Mouse (Mus musculus): Measurements from ENCODE around the gene Cnn2.

Cnn2 gene

GRCm38 (mm10) chr10:79989272-79989786 lies 945 bp downstream of the Cnn2 start:
- no peak for DNase-seq (ENCODE audit: extremely low spot score, low read depth, low spot score)

- no peak for DNase-seq (ENCODE audit: extremely low spot score, low read depth, low spot score)
These were observed 1.5 kb downstream of the Cnn2 start for GRCm38 (mm10) chr10:79989870-79990269.

- DNase-seq (ENCODE audit: extremely low spot score, low read depth, low spot score) = no peak
These were observed 2.7 kb downstream of the Cnn2 start for GRCm38 (mm10) chr10:79991099-79991498.

GRCm38 (mm10) chr10:79991548-79991947 lies 3.2 kb downstream of the Cnn2 start:
- DNase-seq (ENCODE audit: extremely low spot score, low read depth, low spot score) = no peak

DNA sequence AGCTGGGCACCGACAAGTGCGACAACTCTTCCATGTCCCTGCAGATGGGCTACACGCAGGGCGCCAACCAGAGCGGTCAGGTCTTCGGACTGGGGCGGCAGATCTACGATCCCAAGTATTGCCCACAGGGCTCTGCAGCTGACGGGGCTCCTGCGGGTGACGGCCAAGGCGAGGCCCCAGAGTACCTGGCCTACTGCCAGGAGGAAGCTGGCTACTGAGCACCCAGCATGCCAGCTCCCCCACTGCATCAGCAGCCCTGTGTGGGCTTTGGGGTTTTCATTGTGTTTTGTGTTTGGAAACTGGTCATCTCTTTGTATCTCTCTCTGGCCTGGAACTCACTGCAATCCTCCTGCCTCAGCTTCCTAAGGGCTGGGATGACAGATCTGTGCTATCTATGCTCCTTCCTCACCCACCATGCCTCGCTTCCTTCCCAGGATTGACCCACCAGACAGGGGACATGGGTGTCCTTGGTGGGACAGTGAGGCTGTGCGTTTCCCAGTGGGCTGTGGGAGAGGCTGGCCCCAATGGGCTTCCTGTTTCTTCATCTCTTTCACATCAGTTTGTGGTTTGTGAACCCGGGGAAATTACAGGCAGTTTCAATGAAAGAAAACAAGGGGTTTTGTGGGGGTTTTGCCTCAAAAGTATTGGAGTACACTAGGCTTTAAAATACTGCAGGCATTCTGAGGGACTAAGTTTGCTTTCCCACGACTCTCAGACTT lies 6.2 kb downstream of the Cnn2 start:
- DNase-seq (ENCODE audit: extremely low spot score, low read depth, low spot score) = no peak

DNA sequence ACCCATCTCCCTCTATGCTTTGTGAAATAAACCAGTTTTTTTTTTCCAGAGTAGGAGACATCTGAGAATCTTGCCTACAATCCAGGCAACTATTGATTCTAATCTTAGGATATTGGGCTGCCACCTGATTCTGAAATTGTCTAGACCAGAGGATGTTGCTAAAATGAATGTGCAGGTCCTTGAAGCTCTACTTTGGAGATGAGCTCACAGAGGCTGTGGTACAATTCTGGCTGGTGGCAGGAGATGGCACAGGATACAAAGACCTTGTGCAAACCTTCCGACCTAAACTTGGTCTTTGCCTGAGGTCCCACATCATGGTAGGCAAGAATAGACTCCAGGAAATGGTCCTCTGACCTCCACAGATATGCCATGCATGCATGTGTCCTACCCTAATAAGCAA lies 7.3 kb downstream of the Cnn2 start:
- no peak for DNase-seq (ENCODE audit: extremely low spot score, low read depth, low spot score)

- no peak for DNase-seq (ENCODE audit: extremely low spot score, low read depth, low spot score)
These were observed 8.1 kb downstream of the Cnn2 start, which contains the start of gene Abca7 for GRCm38 (mm10) chr10:79996272-79997033. Abca7 (plus strand) TSS chr10:79996494.

- DNase-seq (ENCODE audit: extremely low spot score, low read depth, low spot score) = no peak
These were observed 8.8 kb downstream of the Cnn2 start for GRCm38 (mm10) chr10:79997034-79997760.

DNA sequence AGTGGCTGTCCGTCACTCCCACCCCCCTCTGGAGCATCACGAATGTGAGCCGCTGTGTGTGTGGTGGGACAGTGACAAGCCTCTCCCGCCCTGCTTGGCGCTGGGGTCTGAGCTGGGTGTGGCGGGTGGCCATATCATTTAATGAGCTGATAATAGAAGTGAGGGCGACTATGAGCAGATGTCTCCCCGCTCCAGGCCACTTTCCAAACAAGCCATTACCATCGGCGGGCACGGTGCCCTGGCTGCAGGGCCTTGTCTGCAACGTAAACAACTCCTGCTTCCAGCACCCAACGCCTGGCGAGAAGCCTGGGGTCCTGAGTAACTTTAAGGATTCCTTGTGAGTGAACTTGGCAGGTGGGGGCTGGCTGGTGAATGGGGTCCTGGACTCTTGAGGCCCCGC lies 9.4 kb downstream of the Cnn2 start:
- DNase-seq (ENCODE audit: extremely low spot score, low read depth, low spot score) = no peak

GRCm38 (mm10) chr10:80001945-80002344 lies 13.6 kb downstream of the Cnn2 start:
- no peak for DNase-seq (ENCODE audit: extremely low spot score, low read depth, low spot score)

DNA sequence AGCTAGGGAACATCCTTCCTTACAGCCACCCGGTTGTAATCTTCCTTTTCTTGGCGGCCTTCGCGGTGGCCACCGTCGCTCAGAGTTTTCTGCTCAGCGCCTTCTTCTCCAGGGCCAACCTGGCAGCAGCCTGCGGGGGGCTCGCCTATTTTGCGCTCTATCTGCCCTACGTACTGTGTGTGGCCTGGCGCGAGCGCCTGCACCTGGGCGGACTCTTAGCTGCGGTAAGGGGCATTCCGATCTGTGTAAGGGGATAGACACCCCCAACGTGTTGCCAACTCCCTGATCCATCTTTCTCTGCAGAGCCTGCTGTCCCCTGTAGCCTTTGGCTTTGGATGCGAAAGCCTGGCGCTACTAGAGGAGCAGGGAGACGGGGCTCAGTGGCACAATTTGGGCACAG lies 14.4 kb downstream of the Cnn2 start:
- no peak for DNase-seq (ENCODE audit: extremely low spot score, low read depth, low spot score)

DNA sequence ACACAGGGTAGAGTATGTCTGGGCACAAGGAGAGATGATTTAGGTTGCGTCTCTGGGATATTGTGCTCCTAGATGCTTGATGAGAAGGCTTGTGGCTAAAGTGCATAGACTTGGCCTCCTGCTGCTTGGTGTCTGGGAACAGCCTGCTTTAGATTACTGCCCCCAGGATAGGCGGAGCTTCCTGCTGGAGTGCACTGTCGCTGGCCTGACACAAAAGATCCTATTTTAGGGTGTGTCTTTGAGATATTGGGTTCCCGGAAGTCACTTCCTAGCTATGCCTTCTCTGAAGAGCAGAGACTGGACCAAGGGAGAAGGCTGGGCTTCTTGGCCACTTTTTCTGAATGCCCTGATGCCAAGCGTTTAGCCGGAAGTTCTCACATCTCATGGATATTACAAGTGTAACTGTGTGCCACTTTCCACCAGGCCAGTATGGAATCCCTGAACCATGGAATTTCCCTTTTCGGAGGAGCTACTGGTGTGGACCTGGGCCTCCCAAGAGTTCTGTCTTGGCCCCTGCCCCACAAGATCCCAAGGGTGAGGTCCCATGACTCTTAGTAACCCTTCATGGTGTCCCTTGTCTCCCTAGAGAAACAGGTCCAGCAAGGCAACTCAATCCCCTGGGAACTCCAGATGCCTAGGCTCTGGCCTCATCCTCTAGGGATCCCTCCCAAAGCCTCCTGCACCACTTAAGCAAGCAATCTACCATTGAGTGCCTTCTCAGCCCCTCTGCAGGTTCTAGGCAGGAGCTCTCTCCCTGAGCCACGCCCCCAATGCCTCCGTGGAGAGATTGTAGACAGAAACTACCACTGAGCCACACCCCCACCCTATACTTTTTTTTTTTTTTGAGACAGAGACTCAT lies 15.2 kb downstream of the Cnn2 start:
- DNase-seq (ENCODE audit: extremely low spot score, low read depth, low spot score) = no peak

DNA sequence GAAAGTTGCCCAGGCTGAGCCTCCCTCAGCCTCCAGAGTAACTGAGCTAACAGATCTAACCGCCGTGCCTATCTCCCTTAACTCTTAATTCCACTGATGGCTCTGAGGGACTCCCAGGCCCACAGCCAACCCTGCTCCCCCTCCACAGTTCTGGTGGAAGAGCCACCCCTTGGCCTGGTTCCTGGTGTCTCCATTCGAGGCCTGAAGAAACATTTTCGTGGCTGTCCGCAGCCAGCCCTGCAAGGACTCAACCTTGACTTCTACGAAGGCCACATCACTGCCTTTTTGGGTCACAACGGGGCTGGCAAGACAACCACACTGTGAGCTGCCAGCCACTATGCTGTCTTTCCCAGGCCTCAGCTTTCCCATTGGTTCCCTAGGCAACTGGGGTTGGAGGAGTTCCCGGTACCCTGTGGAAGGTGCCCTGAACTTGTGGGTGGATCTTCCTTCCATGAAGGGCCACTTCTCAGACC lies 15.9 kb downstream of the Cnn2 start:
- DNase-seq (ENCODE audit: extremely low spot score, low read depth, low spot score) = no peak

GRCm38 (mm10) chr10:80011740-80012139 lies 23.4 kb downstream of the Cnn2 start:
- DNase-seq (ENCODE audit: extremely low spot score, low read depth, low spot score) = no peak

- DNase-seq (ENCODE audit: extremely low spot score, low read depth, low spot score) = no peak
These were observed 25.2 kb downstream of the Cnn2 start for GRCm38 (mm10) chr10:80013609-80014008.

DNA sequence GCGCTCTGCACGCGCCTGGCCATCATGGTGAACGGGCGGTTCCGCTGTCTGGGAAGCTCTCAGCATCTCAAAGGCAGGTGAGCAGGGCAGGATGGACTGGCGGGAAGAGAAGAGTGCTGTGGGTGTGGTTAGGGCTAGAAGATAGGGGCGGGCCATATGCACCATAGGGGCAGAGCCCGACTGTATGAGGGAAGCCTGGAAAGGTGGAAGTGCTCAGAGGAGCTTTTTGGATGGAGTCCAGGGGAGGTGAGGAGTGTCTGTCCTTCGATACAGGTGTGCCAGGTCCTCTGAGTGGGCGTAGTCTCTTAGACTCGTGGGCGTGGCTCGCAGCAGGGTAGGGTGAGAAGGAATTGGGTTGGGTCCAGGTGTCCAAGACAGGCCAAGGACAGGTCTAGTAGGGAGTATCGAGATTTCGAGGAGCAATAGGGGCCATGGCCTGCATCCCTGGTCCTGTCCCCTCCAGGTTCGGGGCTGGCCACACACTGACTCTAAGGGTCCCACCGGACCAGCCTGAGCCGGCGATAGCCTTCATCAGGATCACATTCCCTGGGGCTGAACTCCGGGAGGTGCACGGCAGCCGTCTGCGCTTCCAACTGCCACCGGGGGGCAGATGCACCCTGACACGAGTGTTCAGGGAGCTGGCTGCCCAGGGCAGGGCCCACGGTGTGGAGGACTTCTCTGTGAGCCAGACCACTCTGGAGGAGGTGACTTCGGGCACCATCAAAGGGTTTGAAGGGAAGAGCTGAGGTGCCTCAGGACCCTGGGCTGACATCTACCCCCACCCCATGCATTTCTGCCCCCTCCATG lies 26.3 kb downstream of the Cnn2 start:
- no peak for DNase-seq (ENCODE audit: extremely low spot score, low read depth, low spot score)

DNA sequence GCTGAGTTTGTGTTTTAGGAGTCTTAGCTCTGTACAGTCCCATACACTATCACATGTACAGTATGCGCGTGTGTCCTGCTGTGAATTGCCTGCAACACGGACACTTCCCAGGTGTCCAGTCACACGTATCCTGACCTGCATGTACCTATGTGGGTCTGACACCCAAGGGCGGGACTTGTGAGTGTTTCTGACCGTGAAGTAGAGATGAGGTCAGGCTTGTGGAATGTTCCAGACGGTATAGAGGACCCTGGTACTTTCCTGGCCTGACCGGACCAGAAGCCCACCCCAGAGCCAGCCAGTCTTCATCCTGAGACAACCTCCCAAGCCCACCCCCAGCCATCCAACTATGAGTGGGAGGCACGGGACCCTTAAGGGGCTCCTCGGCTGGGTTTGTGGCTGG lies 27.2 kb downstream of the Cnn2 start:
- no peak for DNase-seq (ENCODE audit: extremely low spot score, low read depth, low spot score)

DNA sequence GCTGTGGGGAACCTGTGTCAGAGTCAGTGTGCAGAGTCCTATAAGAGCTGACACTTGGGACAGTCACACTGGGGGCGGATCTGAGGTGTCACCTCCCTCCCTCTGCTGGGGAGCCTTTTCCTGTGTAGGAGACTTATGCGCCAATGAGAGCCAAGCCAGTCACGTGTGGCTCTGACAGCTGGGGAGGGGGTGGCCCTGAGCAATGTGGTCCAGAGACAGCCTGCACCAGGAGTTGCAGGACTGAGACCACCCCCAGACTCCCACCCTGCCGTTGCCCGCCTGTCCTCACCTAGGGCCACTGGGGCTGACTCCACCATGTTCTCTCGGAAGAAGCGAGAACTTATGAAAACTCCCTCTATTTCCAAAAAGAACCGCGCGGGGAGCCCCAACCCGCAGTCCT lies 28.1 kb downstream of the Cnn2 start, which contains the start of gene Arhgap45:
Gene Arhgap45 (plus strand): TSS at position 143 of the 400 bp plus-strand sequence.
- DNase-seq (ENCODE audit: extremely low spot score, low read depth, low spot score) = no peak

- no peak for DNase-seq (ENCODE audit: extremely low spot score, low read depth, low spot score)
These were observed 28.5 kb downstream of the Cnn2 start for GRCm38 (mm10) chr10:80016931-80017330.

- no peak for DNase-seq (ENCODE audit: extremely low spot score, low read depth, low spot score)
These were observed 29.0 kb downstream of the Cnn2 start for GRCm38 (mm10) chr10:80017361-80017760.
